Mouse (Mus musculus) embryo, embryonic 11.5 days (tissue): Measurements from ENCODE around the gene Gpr26.

Experiments
- DNase-seq: peaks from one replicate; pipeline ENCODE4 v3.0.0-alpha.2; 2012; ENCODE audit warnings: low read depth, low spot score

The Gpr26 gene

DNA sequence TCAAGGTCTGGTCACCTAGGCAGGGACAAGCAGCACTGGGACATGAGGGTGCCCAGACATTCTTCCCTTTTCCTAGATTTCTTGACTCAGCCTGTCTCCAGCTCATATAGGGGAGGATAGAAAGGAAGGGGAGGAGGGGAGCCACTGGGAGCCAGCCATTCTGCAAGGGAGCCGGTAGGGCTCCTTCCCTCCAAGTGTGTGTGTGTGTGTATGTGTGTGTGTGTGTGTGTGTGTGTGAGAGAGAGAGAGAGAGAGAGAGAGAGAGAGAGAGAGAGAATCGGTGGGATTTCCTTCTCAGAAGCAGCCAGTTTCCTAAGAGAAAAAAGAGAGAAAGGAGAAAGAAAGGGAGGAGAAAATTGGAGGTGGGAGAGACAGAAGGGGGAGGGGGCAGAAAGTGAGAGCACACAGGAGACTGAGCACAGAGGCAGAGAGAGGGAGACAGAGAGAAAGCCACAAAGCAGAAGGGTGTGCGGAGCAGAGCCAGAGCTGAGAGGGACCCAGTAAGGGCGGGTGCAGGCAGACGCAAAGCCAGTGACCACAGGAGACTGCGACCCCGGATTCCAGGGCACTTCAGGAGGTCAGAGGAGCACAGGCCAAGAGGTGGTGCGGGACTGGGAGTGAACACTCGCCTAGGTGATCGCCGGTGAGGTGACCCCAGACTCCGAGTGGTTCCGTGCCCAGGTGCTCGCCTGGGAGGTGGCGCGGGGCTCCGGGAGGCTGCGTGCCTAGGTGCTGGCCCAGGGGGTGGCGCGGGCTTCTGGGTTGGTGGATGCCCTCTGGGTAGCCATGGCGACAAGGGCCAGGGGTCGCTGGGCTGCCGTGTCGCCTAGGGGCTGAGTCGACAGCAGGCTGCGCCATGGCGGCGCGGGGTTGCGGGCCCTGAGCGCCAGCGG is at the start of gene Gpr26:
Gene Gpr26 (plus strand): TSS at position 438 of the 893 bp plus-strand sequence.
- no peak for DNase-seq

DNA sequence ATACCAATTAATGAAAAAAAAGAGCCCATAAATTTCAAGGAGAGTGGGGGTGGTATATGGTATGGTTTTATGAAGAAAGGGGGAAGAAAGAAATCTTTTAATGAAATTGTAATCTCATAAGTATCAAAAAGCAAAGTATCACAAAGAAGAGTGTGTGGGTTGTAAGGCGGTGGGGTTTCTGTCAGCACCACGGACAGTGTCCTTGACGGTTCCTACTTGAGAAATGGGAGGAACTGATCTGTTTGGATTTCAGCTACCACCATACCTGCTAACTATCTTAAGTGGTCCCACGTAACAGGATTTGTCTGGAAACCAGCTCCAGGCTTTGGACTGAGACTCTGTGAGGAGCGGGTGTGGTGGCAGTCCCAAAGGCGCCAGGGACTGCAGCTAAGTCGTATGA is 48.9 kb upstream of the Gpr26 start:
- DNase-seq: no peak

DNA sequence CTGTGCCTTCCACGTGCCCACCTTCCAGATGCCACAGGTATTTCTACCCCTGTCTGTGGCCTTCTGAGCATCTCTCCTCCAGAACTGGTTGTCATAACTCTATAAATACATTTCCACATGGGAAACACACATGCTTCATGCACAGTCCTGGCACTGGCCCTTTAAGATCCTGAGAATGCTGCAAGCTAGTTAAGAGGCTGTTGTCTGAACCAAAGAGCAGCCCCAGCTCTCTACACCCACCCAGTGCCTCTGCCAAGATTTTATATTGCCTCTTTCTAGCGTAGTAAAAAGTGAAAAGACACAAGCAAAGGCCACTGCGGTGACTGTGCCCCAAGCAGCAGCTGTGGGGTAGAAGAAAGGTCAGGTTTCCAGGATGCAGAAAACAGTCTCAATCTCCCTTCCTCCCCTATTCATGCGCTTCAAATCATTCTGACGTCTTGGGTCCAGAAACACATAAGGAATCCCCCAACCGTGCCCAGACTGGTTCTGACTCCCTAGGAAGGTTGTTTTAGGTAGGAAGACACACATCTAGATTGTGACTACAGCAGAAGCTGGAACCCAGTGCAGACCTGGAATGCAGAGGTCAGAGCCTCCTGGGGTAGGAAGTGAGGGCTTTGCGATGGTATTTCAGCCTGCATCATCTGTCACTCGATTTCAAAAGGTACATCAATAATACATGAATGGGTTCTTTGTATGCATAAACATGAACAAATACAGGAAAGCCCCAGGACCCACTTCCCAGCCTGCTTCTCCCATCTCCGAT is 38.8 kb upstream of the Gpr26 start:
- no peak for DNase-seq

DNA sequence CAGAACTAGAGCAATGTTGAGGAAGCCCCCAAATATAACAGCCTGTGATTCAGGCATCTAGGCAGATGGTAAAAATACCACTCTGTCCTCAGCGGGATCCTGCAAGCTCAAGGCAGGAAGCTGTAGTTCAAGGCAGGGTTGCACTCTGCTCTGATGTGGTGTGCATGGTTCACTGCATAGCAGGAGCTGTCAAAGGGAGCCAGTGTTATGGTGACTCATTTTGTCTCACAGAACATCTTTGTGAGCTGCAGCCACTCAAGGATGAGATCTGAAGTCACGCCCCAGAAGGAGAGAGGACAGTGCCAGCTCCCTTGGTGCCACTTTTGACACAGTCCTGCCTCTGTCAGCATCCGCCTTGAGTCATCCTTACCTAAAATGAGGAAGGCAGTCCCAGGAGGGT is 28.6 kb upstream of the Gpr26 start:
- no peak for DNase-seq

DNA sequence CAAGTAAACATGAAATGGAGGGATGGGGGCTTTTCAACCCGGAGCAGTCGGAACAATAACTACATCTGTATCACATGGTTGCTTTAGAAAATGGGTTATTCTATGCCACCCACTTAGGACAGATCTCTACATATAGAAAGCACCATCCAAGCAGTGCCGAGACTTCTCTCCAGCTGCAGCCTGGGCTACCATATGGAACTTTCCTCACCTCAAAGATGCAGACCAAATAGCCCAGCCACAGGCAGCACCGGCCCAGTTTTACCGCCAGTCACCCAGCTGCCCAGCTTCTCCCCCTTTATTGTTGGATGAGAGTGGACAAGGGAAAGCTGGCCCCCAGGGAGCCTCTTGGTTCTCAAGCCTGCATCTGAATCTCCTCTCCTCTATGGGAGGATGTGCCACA is 15.1 kb upstream of the Gpr26 start:
- DNase-seq: no peak

DNA sequence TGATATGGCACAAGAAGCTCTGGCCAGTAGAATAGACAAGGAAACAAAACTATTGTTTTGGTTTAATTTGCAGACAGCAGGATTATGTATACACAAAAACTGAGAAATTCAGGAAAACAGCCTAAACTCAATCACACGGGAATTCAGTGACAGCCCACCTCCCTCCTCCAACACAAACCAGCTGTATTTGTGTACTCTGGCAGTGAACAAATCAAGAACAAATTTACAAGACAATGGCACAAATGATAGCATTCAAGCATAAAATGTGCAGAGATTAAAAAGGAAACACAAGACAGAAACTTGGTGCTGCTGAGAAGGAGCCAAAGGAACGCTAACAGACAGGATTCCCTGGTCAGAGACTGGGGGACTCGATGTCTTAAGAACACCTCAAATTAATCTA is 12.9 kb upstream of the Gpr26 start:
- no peak for DNase-seq

DNA sequence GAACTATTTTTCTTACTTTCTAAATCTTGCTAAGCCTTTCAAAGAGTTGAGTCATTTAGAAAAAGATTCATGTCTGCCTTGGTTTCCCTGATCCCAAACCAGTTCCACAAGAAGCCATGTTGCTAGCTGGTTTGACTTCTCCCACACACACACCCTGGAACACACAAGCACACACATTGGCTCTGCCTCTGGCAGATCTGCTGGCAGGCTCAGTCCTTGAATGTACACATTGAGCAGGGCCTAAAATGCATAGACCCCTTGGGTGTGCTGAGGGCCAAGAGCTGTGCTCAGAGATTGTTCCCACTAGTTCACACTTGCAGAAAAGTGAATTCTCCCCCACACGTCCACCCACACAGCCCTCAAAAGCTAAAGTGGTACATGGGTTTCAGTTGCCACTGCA is 7.6 kb upstream of the Gpr26 start:
- DNase-seq: no peak

DNA sequence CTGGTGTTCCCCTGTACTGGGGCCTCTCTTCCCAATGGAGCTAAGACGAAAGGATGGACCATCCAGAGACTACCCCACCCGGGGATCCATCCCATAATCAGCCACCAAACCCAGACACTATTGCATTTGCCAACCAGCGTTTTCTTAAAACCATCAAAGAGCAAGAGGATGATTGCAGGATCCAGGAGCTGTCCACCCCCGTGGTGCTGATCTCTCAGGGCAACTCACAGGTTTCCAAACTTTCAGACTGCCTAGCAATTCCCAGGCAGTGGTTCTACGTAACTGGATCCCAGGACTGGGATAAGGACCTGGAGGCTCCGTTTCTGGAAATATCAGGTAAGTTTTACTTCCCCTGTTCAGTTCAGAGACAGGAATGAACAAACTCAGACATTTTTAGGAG is 5.7 kb upstream of the Gpr26 start:
- DNase-seq: peak; percentile 60

DNA sequence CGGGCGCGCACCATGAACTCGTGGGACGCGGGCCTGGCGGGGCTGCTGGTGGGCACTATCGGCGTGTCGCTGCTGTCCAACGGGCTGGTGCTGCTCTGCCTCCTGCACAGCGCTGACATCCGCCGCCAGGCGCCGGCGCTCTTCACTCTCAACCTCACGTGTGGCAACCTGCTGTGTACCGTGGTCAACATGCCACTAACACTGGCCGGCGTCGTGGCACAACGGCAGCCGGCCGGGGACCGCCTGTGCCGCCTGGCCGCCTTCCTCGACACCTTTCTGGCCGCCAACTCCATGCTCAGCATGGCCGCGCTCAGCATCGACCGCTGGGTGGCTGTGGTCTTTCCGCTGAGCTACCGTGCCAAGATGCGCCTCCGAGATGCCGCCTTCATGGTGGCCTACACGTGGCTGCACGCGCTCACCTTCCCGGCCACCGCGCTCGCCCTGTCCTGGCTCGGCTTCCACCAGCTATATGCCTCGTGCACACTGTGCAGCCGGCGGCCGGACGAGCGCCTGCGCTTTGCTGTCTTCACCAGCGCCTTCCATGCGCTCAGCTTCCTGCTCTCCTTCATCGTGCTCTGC is 745 bp downstream of the Gpr26 start:
- no peak for DNase-seq

DNA sequence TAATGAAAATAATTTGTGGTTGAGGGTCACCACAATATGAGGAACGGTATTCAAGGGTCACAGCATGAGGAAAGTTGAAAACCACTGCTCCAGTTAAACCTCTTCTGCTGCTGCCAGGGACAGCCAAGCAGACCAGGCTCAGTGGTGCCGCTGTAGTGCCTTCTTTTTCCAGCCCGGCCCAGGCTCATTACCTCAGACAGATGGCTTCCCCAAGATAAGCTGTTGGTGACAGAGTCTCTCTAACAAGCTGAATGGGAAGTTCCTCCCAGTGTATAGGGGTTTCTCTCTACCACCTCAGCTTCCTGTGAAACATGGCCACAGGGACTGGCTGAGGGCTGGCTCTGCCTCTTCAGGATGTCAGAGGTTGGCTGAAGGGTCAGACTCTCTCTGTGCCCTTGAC is 4.0 kb downstream of the Gpr26 start:
- DNase-seq: no peak

DNA sequence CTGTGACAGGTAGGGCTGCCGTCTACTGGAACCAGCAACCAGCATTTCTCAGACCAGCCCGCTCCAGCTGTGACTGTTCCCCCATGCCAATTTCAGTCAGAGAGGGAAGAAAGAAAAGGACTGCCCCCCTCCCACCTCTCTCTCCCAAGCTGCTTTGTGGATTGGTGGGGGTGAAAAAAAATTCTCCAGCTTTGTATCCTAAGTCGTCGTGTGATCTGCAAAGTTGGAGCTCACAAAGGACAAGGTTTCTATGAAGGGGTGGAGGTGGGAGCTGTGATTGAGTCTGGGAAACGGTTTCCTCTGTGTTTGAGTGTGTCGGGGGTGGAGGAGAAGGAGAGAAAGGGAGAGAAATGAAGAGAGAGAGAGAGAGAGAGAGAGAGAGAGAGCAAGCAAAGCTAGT is 9.6 kb downstream of the Gpr26 start:
- no peak for DNase-seq

DNA sequence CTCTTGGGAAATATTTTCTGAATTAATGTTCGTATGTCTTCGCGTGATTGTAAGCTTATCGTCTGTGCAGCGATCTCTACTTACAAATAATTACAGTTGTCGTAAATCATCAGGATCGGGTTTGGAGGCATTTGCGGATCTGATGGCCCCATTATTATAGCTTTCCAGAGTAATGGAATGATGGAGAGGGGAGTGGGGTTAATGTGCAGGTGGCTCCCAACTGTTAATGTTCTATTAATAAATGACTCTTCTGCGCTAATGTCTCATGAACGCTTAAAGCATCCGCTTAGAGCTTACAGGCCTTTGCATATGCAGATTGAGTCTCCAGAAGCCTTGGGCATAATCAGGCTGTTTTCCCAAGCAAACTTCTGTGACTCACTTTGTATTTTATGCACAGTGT is 12.3 kb downstream of the Gpr26 start:
- DNase-seq: no peak

DNA sequence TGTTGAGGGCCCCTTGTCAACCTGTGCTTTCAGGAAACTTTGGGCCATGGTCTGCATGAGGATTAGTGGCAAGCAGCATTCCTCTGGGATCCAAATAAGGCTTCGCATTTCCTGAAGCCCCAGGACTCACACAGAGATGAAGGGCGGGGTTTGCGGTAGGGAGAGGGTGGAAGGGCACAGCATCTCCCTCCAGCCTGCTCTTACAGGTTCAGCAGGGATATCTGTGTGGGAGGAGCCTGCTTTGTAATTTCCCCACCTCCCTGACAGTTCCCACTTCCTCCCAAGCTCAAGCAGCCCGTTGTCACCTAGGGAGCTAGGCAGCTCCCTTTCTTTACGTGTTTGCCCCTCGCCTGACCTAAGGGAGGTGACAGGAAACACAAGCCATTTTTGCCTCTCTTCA is 22.8 kb downstream of the Gpr26 start:
- no peak for DNase-seq

DNA sequence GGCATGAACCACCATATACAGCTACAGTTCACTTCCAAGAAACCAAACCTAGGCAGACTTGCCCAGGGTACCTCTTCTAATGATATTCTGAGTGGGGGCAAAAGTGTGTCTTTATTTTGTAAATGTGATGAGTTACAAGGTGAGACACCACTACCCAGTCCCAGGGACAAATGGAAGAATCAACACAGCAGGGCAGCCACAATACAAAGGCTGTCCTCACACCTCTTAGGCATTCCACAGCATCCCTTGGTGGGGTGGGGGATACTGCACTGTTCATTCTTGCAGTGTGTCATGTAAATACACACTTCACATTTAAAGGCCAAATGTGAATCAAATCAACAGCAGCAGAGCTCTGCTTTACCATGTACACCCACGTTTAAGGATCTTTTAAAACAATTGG is 26.0 kb downstream of the Gpr26 start:
- DNase-seq: no peak

DNA sequence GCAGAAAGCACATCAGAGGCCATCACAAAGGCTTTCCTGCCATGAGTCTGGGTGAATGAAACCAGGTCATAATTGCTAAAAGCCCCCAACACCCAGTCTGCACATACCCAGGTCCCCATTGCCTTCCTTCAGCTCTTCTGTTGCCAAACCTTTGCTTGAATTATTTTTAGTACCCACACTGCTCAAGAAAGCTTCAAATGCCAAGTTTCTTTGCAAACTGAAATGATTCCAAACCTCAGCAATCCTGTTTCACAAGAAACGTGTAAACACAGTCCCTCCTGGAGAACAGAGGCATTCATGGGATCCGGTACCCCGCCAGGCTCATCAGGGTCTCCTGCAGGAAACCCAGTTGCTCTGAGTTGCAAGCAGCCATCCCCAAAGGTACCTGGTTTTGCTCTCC is 26.6 kb downstream of the Gpr26 start:
- DNase-seq: no peak

DNA sequence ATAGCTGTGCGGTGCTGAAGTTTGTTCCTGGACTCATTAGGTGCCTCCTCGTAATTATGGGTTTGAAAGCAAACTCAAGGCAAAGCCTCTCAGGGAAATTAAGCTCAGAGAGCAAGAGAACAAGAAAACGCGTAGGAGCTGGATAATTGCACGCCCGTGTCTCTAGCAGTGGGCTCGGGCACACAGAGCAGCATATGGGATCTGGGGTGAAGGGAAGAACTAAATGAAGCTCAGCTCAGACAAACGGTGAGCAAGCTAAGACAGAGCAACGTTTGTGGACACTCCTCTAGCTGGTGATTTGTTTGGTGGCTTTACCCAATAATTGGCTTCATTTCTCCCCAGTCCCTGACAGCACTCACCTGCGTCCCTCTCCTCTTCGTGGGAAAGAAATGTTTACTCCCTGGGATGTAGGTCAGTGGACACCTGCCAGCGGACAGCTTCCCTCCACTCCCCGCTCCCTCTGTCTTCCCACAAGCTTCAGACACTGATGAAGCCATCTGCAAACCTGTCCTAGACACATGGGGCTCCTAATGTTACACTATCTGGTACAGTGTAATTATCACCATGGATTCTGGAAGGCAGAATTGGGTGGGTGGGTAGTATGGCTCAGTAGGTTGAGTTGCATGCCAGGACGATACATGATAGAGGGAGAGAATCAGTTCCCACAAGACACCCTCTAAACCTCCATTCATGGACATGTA is 39.9 kb downstream of the Gpr26 start:
- no peak for DNase-seq

DNA sequence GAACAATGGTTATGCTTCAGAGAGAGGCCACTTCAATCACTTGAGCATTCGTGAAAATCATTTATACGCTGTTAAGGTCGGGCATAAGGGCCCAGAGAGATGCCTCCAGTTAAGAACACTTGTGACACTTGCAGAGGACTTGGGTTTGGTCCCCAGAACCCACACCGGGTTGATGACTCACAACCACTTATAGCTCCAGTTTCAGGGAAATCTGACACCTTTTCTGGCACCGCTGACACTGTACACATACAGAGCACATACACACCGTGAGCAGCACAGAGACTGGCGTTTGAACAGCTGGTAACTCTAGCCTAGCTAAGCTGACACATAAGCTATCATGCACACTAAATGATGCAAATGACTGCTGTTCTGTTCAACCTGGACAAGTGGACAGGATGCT is 42.7 kb downstream of the Gpr26 start:
- no peak for DNase-seq

DNA sequence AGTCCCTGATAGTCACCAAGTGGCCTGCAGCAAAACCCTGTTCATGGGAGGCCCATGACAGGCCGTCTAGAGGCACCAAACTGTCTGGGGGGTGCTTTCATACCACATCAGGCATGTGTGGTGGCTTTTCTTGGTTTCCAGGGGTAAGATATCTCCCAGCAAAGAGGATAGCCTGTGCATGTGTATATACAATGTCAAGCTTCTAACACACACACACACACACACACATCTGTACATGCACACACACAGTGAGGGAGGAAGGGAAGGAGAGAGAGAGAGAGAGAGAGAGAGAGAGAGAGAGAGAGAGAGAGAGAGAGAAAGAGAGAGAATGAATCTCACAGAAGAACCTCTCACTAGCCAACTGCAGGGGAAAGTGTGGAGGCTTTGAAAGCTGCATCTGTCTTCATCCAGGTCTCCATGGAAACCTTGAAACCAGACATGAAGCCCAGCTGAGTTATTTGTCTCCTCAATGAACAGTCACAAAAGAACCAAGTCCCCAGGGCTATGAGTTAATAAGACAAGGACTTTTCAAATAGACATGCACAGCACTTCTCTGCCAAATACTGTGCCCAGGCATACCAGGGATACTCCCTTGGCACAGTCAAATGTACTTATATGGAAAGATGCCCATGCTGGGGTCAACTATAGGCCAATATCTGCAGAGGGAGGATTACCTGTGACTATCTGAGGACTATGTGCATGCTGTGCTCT is 46.9 kb downstream of the Gpr26 start:
- peak; percentile 13 for DNase-seq

DNA sequence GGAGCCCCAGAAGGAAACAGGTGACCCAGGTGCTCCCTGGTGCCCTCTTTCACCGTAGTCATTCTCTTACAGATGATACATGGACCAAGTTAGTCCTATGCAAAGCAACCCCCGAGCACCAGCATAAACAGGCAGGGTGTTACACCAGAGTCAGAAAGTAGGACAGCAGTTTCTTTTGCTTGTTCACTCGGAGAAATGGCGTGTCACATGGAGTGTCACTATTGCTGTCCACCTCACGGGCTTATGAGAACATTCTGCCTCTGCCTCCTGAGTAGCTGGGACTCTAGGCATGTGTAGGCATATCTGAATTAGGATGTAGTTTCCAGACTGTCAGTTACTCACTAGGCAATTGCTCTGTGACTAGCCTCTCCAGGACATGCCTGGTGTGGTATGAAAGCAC is 47.7 kb downstream of the Gpr26 start:
- DNase-seq: no peak

DNA sequence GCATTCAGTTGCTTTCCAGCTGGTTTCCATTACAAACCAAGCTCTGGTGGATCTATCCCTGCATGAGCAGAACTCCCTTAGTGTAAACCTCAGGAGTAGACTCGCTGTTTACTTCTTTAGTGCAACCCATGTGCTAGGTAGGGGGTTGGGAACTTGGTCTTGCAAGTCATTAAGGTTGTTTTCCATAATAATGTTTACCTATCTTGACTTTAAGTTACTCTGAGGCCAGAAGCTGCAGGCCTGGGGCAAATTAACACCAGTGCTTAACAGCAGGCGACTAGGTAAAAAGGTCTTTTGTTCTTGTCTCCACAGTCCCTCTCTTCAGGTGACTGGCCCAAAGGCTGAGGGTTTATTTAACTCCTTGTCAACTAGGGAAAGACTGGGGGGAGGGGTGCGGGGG is 48.9 kb downstream of the Gpr26 start:
- DNase-seq: peak; percentile 5

DNA sequence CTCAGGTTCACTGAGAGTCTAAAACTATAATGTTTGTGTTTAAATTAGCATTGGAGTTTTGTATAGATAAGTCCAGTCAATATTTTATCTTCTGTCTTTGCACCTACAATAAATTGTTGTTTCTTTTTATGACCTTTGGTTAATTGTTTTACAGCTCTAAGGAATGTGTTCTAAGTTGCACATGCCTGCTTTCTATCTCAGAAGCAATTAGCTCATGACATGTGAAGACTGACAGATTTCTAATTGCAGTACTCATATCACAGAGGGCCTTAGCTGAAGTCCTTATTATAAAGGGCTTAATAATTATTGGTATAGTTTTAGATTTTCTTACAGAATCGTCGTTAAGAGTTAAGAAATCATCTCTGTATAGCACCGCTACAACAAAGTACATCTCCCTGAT is 49.7 kb downstream of the Gpr26 start:
- DNase-seq: no peak
